Mouse (Mus musculus) CD4-positive, CD25-positive, alpha-beta regulatory T cell, adult 4 months (primary cell): ENCODE measurements around the gene Smad5. TPM values are rescaled to one million over a fixed set of nuclear protein-coding genes. Genes with fewer than 3 reads are reported as not detected.

Source experiments
- ATAC-seq: one replicate; pipeline ENCODE4 v1.8.0; 2017
- polyA plus RNA-seq, 2 experiments: library from polyadenylated mRNA; unstranded; fragments of 100-300 nt; shearing (Covaris generic); gene quantifications; one replicate each; pipeline ENCODE4 v1.2.1; 2017

The Smad5 gene
- 10 to 100 TPM; 10.3 to 10.7 TPM for polyA plus RNA-seq

DNA sequence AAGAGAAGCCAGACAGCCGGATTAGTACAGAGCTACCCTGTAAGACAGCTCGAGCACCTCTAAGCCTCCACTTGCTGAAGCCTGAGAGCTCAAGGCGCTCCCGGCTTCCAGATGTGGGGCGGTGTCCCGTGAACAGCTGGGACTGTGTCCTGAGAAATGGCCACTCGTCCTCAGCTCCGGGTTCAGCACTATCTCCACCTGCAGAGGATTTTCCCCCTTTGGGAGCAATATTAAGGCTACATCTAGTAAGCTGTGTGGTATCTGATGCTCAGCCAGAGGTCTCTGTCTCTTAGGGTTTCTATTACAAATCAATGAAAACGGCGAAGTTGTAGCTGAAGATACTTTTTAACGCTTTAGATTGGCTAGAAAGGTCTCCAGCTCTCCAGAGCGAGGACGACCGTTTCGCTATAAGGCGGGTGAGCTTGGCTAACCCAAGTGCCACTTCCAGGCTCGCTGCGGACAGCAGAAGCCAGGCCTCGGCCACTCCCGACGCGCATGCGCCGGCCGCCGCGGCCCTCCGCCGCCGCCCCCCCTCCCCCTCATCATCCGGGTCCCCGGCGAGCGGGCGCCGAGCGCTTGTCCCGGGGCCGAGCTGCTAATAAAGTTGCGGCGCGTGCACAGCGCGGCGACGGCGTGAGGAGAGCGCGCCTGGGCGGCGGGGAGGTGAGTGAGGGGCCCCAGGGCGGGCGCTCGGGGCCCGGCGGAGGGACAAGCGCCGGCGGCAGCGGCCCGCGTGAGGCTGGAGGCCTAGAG lies at the start of gene Smad5:
Gene Smad5, plus strand, starts transcription at position 542 of the 753 bp plus-strand sequence.
- ATAC-seq: peak; percentile 43

DNA sequence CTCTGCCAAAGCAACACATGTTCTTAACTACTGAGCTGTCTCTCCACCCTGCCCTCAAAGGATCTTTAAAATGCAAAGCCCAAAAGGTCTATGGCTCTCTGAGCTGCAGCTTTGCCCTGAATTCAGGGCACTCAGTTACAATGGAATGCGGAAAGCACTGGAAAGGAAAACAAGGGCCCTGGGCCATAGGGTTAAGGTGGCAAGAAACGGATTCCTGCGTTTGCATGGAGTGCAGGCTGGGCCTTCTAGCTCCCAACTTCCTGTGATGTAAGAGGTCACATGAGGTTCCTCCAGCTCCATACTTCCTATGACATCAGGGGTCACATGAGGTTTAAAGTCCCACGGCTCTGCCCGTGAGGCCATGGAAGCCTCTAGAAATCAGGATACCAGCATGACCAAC lies 48.6 kb upstream of the Smad5 start:
- no peak for ATAC-seq

DNA sequence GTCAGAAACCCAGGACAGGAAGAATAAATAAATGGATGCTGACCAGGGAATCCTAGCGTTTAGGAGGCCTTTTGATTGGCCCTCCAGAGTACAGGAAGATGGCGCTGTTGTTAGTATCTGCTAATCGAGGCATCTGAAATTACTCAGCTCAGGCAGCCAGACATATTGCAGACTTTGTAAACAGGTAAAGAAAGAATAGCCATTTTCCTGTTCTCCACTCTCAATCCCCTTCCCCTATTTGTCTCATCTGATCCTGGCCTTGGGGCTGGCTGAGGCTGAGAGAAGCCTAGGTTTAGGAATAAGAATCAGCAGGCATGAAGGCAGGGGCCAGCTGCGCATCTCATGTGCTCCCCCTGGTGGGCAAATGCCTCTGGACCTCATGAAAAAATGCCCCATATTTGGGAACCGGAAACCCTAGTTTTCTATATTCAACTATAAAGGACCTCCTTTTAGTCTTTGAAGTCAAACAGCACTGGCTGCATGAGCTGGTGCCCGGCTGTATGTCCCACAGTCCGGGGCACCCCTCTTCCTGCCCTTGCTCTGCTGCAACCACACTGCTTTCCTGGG lies 44.8 kb upstream of the Smad5 start:
- peak; percentile 63 for ATAC-seq

DNA sequence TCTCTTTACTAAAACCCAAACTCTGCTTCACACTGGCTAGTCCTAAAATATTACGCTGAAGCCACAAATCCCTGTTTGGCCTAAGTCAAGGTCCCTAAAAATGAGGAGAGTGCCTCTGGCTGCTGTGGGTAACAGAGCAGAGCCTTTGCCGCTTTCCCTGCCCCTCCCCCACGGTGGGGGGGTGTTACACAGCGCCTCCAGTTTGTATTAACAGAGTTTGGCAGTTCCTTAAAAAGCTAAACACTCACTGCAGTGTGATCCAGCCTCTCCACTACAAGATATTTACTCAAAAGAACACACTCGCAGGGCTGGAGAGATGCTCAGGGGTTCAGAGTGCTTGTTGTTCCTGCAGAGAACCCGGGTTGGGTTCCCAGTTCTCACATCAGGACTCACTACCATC lies 43.9 kb upstream of the Smad5 start:
- no peak for ATAC-seq

GRCm38 (mm10) chr13:56661914-56662621 lies 40.7 kb upstream of the Smad5 start:
- no peak for ATAC-seq

GRCm38 (mm10) chr13:56664256-56665170 lies 38.3 kb upstream of the Smad5 start:
- ATAC-seq: no peak

GRCm38 (mm10) chr13:56671206-56671605 lies 31.6 kb upstream of the Smad5 start:
- no peak for ATAC-seq

- ATAC-seq: no peak
Observed at GRCm38 (mm10) chr13:56677731-56678130, 25.1 kb upstream of the Smad5 start.

DNA sequence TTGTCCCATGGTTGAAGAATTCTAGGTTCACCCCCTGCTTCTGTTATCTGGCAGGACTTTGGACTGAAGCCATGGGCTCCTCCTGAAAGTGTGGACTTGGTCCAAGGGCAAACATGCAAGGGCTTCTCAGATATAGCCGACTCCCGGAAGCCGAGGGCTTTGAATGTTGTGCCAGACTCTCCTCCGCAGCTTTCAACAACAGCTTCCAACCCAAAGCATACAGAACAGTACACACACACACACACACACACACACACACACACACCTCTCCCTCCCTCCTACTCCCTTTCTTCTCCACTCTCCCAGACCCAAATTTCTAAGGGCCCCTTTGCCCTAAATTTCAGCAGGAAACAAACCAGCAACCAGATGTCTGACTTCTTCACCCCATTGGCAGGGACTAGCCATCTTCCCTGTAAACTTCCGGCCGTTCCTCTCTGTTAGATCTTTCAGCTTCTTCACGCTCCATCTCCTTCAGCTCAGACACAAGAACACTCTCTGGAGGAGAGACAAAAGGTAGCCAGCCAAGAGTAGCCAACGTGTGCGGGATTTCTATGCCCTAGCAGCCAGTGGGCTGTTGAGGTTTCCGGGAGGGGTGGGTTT lies 24.5 kb upstream of the Smad5 start:
- no peak for ATAC-seq

DNA sequence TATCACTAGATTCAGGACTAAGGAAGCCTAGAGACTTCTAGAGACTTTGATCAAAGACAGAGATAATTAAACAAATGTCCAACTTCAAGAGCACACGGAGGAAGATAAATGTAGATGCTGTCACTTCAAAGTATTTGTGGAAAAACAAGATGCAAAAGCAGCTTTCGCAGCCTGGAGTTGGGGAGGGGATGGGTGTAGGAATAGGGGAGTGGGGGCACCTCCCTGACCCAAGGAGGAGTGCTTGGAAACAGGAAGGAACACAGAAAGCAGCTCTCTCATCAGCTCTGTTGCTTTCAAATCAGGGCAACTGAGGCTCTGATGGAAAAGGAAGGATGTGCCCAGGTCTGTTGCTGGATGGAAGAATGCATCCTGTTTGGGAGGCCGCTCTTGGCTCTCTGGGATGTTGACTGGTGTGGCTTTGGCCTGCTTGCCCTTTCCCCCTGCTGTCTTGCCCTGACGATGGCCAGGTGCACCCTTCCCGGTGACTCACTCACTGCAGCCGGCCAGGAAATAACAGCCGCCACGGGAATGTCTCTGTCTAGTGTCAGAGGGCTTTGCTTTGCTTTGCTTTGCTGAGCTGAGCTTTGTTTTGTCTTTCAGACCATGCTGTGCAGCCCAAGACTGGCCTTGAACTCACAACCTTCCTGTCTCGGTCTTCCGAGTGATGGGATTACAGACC lies 23.8 kb upstream of the Smad5 start:
- ATAC-seq: no peak

- ATAC-seq: no peak
Observed at GRCm38 (mm10) chr13:56681924-56682323, 20.9 kb upstream of the Smad5 start.

DNA sequence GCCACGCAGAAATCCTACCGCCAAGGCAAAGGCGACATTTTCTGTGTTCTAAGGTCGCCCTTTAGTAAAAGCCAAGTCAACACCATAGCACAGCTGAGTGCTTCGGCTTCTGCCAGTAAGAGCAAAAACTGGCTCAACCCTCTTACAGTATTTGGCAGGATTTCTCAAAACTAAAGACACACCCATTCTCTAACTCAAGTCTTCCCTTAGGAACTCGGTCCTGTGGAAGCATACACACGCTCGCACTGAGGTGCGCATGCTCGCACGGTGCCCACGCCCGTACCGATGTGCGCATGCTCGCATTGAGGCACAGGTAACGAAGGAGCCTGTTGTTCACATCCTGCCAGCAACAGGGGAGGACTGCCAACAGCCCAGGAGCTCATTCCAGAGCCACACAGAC lies 20.5 kb upstream of the Smad5 start:
- peak; percentile 34 for ATAC-seq

GRCm38 (mm10) chr13:56683306-56683705 lies 19.5 kb upstream of the Smad5 start:
- no peak for ATAC-seq

DNA sequence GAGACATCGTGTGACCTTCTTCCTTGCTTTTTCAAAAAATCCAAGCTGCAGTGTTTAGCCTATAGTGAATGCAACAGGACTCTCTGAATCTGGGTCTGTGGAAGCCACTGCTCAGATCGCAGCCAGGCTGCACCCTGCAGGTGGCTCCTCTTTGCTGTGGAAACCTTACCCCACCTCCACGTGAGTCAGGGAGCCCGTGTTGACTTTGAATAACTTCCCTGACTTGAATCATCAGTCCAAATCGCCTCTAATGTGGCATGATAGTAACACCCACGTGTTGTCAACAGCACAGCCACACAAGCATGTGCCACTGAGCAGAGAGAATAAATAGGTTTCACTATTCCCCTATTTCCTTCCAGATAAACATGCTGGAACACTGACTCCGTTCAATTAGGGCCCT lies 10.8 kb upstream of the Smad5 start:
- no peak for ATAC-seq

DNA sequence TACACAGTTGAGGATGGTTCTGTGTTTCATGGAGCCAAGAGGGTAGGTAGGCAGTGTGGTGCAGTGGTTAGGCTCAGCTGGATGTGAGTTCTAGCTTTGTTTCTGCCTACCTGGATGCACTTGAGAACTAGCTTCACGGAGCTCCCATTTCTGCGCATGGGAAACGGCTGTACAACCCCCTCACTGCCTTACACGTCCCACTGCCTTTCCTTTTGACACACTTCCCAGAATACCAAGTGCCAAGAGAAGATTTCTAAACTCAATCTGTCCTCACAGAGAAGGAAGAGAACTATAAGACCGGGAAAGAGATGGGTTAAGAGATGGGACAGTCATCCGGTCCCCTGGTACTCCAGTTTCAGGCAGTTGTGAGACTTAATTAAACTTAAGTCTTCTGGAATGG lies 10.2 kb upstream of the Smad5 start:
- ATAC-seq: no peak

GRCm38 (mm10) chr13:56695701-56696100 lies 7.1 kb upstream of the Smad5 start:
- ATAC-seq: no peak

GRCm38 (mm10) chr13:56696699-56697098 lies 6.1 kb upstream of the Smad5 start:
- no peak for ATAC-seq

GRCm38 (mm10) chr13:56697171-56697570 lies 5.6 kb upstream of the Smad5 start:
- ATAC-seq: no peak

- no peak for ATAC-seq
Observed at GRCm38 (mm10) chr13:56698391-56698790, 4.4 kb upstream of the Smad5 start.

DNA sequence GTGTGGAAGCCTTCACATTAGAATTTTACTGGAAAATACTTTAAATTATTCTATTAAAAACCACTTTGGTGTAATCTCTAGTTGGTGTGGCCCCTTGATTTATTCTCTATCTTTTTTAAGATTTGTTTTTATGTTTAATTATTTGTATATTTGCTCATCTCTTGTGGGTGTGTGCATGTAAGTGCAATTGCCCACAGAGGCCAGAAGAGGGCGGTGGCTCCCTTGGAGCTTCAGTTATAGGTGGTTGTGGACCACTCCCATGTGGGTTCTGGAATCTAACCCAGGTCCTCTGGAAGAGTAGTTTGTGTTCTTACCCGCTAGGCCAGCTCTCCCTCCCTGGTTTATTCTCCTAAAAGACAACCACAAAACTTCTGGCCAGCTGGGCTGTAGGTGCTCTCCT lies 3.4 kb upstream of the Smad5 start:
- ATAC-seq: no peak

GRCm38 (mm10) chr13:56700981-56701380 lies 1.8 kb upstream of the Smad5 start:
- no peak for ATAC-seq

- no peak for ATAC-seq
Observed at GRCm38 (mm10) chr13:56701924-56702323, 886 bp upstream of the Smad5 start.
